8 mouse cellular contexts compared by ENCODE assay signal in the genomic region with DNA sequence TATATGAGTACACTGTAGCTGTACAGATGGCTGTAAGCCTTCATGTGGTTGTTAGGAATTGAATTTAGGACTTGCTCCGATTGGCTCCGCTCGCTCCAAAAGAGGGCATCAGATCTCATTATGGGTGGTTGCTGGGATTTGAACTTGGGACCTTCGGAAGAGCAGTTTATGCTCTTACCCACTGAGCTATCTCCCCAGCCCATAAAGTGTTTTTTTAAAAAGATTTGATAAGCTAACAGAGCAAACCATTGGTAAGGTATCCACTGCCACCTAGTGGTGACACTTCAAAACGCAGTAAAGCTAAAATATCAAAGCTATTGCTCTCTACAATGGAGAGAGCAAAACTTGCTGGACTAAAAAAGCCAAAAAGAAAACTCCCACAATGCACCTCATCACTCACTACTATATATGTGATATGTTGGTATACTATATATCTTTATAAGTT. TPM values are rescaled to one million over a fixed set of nuclear protein-coding genes. Genes with fewer than 3 reads are reported as not detected.
DNase-seq lines count a peak whose midpoint lies in the region; ATAC-seq lines count a peak whose summit lies in the region.

No protein-coding gene starts in this region.

- H3K27me3 ChIP-seq in forebrain, embryonic 12.5 days, result no peaks in the 10 kb centered on the region
- H3K27me3 ChIP-seq in midbrain, embryonic 15.5 days (replicated peaks), result no peaks in the 10 kb centered on the region

- H3K9ac ChIP-seq in forebrain, embryonic 12.5 days, result no peak overlapping the region
- H3K9ac ChIP-seq in midbrain, embryonic 15.5 days, result no peak overlapping the region

- intact Hi-C loops in left cerebral cortex, postnatal 4 days (cut with DNase I), result loop anchor here (5.0 to 10.0 kb wide), 2 partner anchors 100 to 1133 kb away; partner anchors contain the start of genes Asb15 and Ndufa5

- peaks cover 24% of the 10 kb centered on the region for H3K36me3 ChIP-seq in forebrain, embryonic 12.5 days (replicated peaks)
- H3K36me3 ChIP-seq in midbrain, embryonic 15.5 days (replicated peaks), result 0 out of 2 replicates have a peak, but pooled peaks cover 5% of the 10 kb centered on the region

- H3K9me3 ChIP-seq in forebrain, embryonic 12.5 days, result no peaks in the 10 kb centered on the region
- no peaks in the 10 kb centered on the region for H3K9me3 ChIP-seq in midbrain, embryonic 15.5 days

- H3K4me2 ChIP-seq in forebrain, embryonic 12.5 days, result no peak overlapping the region
- no peak overlapping the region for H3K4me2 ChIP-seq in midbrain, embryonic 15.5 days

- 71% methylated on average over 5 of the region's 5 CpGs for WGBS in forebrain, embryonic 12.5 days
- WGBS in midbrain, embryonic 15.5 days, result 67% methylated on average over 5 of the region's 5 CpGs

- no peaks in the 10 kb centered on the region for H3K4me1 ChIP-seq in forebrain, embryonic 12.5 days
- H3K4me1 ChIP-seq in midbrain, embryonic 15.5 days, result no peaks in the 10 kb centered on the region

- no peak overlapping the region for H3K27ac ChIP-seq in forebrain, embryonic 12.5 days
- no peak overlapping the region for H3K27ac ChIP-seq in midbrain, embryonic 15.5 days

- peak; percentile 69; the same call in 1 of the 2 replicates for ATAC-seq in forebrain, embryonic 12.5 days (ENCODE audit: low FRiP score)
- ATAC-seq in inflammation-experienced regulatory T-cells, adult 6 months, result peak; percentile 89
- peak; percentile 73 for ATAC-seq in midbrain, embryonic 15.5 days (replicated peaks)

- DNase-seq in ovary, postnatal 14 days (ENCODE audit: low spot score), result peak; percentile 50
- DNase-seq in ovary, postnatal 10 days (ENCODE audit: low spot score), result no peak
- peak; percentile 66 for DNase-seq in c-Kit-positive CD71-negative TER-119-negative erythroid progenitor cells, embryonic 14.5 days (ENCODE audit: low read depth)
- DNase-seq in left cerebral cortex, postnatal 4 days, result peak; percentile 38
- DNase-seq in telencephalon, adult 2 months (ENCODE audit: low read depth, low spot score), result peak; percentile 49

- H3K4me3 ChIP-seq in forebrain, embryonic 12.5 days (replicated peaks), result no peak overlapping the region
- H3K4me3 ChIP-seq in midbrain, embryonic 15.5 days, result no peak overlapping the region

RNA-seq across cellular contexts. Expression of gene Lmod2, which starts 30.0 kb away (rescaled TPM):
- not detected in 2 replicates for polyA plus RNA-seq in forebrain, embryonic 12.5 days (2016; fragmentation: Nextera tagmentation; extraction: Ambion mirVana)
- not detected for polyA plus RNA-seq in inflammation-experienced regulatory T-cells, adult 6 months (2017; shearing (Covaris generic))
- not detected for total RNA-seq in left cerebral cortex, postnatal 4 days (2021)
- not detected in 2 replicates for polyA plus RNA-seq in midbrain, embryonic 15.5 days (2015; fragmentation: Nextera tagmentation; extraction: Ambion mirVana)

RNA-seq across cellular contexts. Expression of gene Wasl, which starts 37.2 kb away (rescaled TPM):
- polyA plus RNA-seq in forebrain, embryonic 12.5 days (2016; fragmentation: Nextera tagmentation; extraction: Ambion mirVana), result 81.9 and 82.5 TPM in 2 replicates
- polyA plus RNA-seq in inflammation-experienced regulatory T-cells, adult 6 months (2017; shearing (Covaris generic)), result 10 to 100 TPM; 10.1 to 17.0 (median 14.7) TPM
- 10 to 100 TPM; 44.0 to 44.3 TPM for total RNA-seq in left cerebral cortex, postnatal 4 days (2021)
- polyA plus RNA-seq in midbrain, embryonic 15.5 days (2015; fragmentation: Nextera tagmentation; extraction: Ambion mirVana), result 65.6 and 69.7 TPM in 2 replicates
